Mouse (Mus musculus) hindbrain, embryonic 14.5 days (tissue): ENCODE measurements around the gene Ypel5. TPM values are rescaled to one million over a fixed set of nuclear protein-coding genes. Genes with fewer than 3 reads are reported as not detected.

Experiments used
- ATAC-seq: fragments of 200-750 bp; cut with Nextera tagmentation; 2 replicates; pipeline ENCODE4 v1.8.0; 2017; ENCODE audit warnings: moderate number of reproducible peaks, mild to moderate bottlenecking, moderate TSS enrichment, moderate library complexity; ENCODE audit not compliant: low FRiP score
- DNase-seq: peaks from one replicate; pipeline ENCODE4 v3.0.0-alpha.2; 2015; ENCODE audit warnings: low spot score
- H3K27ac ChIP-seq: fragments of 300-500 bp; sonication (generic); 2 replicates; pipeline ENCODE4 v1.5.1; 2014; ENCODE audit warnings: mild to moderate bottlenecking, moderate library complexity
- H3K27me3 ChIP-seq: fragments of 300-500 bp; sonication (generic); 2 replicates; pipeline ENCODE4 v1.6.1; 2014; ENCODE audit warnings: mild to moderate bottlenecking, low read length, mixed read lengths; ENCODE audit not compliant: control insufficient read depth, insufficient read depth
- H3K36me3 ChIP-seq: fragments of 300-500 bp; sonication (generic); replicated peaks from 2 replicates; pipeline ENCODE4 v1.6.1; 2014; ENCODE audit not compliant: control insufficient read depth, insufficient read depth
- H3K4me1 ChIP-seq: fragments of 300-500 bp; sonication (generic); replicated peaks from 2 replicates; pipeline ENCODE4 v1.6.1; 2014; ENCODE audit warnings: antibody characterized with exemption, low read length, mixed read lengths; ENCODE audit not compliant: control insufficient read depth, insufficient read depth
- H3K4me2 ChIP-seq: fragments of 300-500 bp; sonication (generic); replicated peaks from 2 replicates; pipeline ENCODE4 v1.6.1; 2014; ENCODE audit warnings: mild to moderate bottlenecking, moderate library complexity
- H3K4me3 ChIP-seq: fragments of 300-500 bp; sonication (generic); replicated peaks from 2 replicates; pipeline ENCODE4 v1.5.1; 2014; ENCODE audit warnings: mild to moderate bottlenecking, low read length
- H3K9ac ChIP-seq: fragments of 300-500 bp; sonication (generic); 2 replicates; pipeline ENCODE4 v1.6.1; 2014
- H3K9me3 ChIP-seq: fragments of 300-500 bp; sonication (generic); 2 replicates; pipeline ENCODE4 v1.6.1; 2016; ENCODE audit warnings: low read length; ENCODE audit not compliant: control insufficient read depth
- WGBS: fragments of 180-500 bp; shearing (Covaris S2); extraction: QIAGEN DNeasy Blood & Tissue Kit; methylation state at CpG from one replicate; pipeline ENCODE4 v1.1.7; 2014; 5-methylcytosine and 5-hydroxymethylcytosine counted together
- polyA plus RNA-seq: library from polyadenylated mRNA; unstranded; fragments of >200 nt; fragmentation: Nextera tagmentation; extraction: Ambion mirVana; gene quantifications from 2 replicates; pipeline ENCODE4 v1.2.1, GENCODE M21; 2014

Ypel5 gene
- polyA plus RNA-seq, 1 experiment from 2014 or later = 118 TPM

DNA sequence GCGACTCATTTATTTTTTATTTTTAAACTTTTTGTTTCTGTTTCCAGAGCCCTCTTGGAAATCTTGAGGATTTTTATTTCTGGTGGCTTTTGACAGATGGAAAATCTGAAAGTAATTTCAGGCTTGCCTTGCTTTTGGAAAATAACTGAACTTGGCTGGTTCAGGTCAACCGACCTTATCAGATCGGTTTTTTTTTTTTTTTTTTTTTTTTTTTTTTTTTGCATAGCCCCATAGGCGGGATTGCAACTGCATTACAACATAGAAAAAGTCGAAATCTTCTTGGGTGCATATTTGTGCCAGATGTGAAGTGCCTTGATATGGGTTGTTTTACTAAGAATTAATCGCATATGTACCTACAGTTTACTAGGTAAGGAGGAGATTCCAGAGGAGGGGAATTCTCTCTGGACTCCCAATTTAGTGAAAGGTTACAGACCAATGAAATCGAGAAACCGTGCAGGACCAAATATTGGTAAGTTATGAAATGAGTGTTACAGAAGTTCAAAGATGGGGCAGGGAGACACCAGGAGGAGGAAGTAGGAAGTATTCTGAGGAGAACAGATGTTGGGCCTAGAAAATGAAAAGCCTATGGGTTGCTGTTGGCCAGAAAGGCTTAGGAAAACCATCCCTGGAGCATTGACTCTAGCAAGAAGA lies 1.7 kb downstream of the Ypel5 start:
- H3K9me3 ChIP-seq = no peaks in the 10 kb centered on the region
- 22% methylated on average over 8 of the region's 8 CpGs for WGBS
- no peak for DNase-seq

DNA sequence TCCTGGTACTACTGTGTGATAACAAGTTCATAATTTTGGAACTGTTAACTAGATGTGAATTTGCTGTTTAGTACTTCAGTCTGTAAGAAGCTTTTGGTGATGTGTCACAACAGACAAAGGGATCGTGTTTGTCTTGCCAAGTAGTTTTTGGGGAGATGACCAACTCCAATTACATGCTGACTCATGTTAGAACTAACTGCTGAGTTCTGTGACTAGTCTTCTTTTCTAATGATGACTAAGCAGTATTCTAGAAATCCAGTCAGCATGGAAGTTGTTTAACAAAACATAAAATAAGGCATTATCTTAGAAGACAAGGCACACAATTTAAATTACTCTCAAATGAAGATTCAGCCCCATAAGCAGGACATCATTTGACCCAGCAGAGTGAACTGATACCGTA lies 2.7 kb downstream of the Ypel5 start:
- ATAC-seq (no peak), DNase-seq (no peak)
- no peaks in the 10 kb centered on the region for H3K9me3 ChIP-seq
- H3K9ac ChIP-seq = no peak overlapping the region
- no peak overlapping the region for H3K4me3 ChIP-seq
- H3K4me2 ChIP-seq = no peak overlapping the region
- H3K27ac ChIP-seq = no peak overlapping the region
- H3K27me3 ChIP-seq = no peaks in the 10 kb centered on the region
- H3K4me1 ChIP-seq = peaks cover 16% of the 10 kb centered on the region
- 82% methylated on average over 2 of the region's 2 CpGs for WGBS
- 0 out of 2 replicates have a peak, but pooled peaks cover 3% of the 10 kb centered on the region for H3K36me3 ChIP-seq

More for the DNA sequence above, 1.7 kb downstream of the Ypel5 start:
- H3K4me1 ChIP-seq = peaks cover 16% of the 10 kb centered on the region
- H3K4me2 ChIP-seq = peak overlapping the region; percentile 60
- H3K9ac ChIP-seq = peak overlapping the region; percentile 91
- no peaks in the 10 kb centered on the region for H3K27me3 ChIP-seq
- peak overlapping the region; percentile 88 for H3K4me3 ChIP-seq
- peak overlapping the region; percentile 98 for H3K27ac ChIP-seq
- no peak for ATAC-seq
- 0 out of 2 replicates have a peak, but pooled peaks cover 3% of the 10 kb centered on the region for H3K36me3 ChIP-seq

DNA sequence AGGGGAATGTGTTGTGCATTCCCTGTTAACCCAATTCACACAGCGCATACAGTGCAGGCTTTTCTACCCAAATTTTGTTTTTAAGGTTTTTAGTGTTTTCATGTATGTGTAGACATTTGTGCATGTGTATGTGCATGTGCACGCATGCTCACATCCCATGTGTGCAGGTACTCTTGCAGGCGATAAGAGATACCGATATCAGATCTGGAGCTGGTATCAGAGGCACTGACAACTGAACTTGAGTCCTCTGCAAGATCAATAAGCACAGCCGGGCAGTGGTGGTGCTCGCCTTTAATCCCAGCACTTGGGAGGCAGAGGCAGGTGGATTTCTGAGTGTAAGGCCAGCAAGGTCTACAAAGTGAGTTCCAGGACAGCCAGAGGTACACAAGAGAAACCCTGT lies 8.1 kb downstream of the Ypel5 start:
- H3K27me3 ChIP-seq = no peaks in the 10 kb centered on the region
- 96% methylated on average over 6 of the region's 6 CpGs for WGBS

DNA sequence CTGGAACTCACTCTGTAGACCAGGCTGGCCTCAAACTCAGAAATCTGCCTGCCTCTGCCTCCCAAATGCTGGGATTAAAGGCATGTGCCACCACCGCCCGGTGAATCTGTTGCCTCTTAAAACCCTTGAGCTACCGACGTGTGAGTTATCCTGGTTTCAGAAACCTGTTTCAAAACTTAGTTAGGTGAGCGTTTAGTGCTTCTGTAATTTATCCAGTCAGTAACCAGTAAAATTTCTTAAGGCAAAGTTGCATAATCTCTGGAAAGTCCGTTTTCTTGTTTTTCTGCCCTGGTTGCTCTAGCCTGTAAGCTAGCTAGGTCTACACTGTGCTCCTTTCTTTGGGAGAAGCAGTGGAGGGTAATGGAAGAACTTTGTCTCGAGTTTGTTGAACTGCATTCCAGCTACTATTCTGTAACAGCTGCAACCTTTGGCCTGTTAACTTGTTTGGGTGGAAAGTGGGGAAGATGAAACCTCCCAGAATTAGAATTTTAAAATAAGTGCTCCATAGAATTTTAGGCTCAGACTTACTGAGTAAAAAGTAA lies 8.8 kb downstream of the Ypel5 start:
- H3K27me3 ChIP-seq = no peaks in the 10 kb centered on the region
- H3K4me3 ChIP-seq = no peak overlapping the region
- DNase-seq (no peak), ATAC-seq (no peak)
- no peak overlapping the region for H3K9ac ChIP-seq
- H3K4me2 ChIP-seq = no peak overlapping the region
- no peak overlapping the region for H3K27ac ChIP-seq
- WGBS = 93% methylated on average over 7 of the region's 7 CpGs
- no peaks in the 10 kb centered on the region for H3K4me1 ChIP-seq
- peaks cover 38% of the 10 kb centered on the region for H3K36me3 ChIP-seq
- H3K9me3 ChIP-seq = no peaks in the 10 kb centered on the region

More for the DNA sequence above, 8.1 kb downstream of the Ypel5 start:
- no peak overlapping the region for H3K4me2 ChIP-seq
- H3K9ac ChIP-seq = no peak overlapping the region
- DNase-seq (no peak), ATAC-seq (no peak)
- no peak overlapping the region for H3K27ac ChIP-seq
- no peak overlapping the region for H3K4me3 ChIP-seq
- no peaks in the 10 kb centered on the region for H3K9me3 ChIP-seq
- no peaks in the 10 kb centered on the region; the same call in 1 of the 2 replicates for H3K4me1 ChIP-seq
- peaks cover 31% of the 10 kb centered on the region for H3K36me3 ChIP-seq

DNA sequence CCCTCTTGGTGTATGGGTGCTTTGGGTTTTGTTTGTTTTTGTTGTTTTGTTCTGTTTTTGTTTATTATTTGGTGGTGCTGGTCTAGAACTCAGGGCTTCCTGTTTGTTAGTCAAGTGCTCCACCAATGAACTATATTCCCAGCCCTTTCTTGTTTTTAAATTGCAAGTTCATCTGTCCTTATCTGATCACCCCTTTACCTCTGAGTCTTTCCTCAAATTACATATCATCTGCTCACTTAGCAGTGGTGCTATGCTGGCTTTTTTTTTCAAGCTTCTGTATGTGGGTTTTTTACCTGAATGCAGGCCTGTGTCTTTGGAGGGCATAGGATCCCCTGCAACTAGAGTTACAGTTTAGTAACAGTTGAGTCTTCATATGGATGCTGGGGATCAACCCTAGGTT lies 9.3 kb downstream of the Ypel5 start:
- Histone ChIP-seq H3K9ac (no peak overlapping the region), H3K4me1 (no peaks in the 10 kb centered on the region), H3K27me3 (no peaks in the 10 kb centered on the region), H3K4me2 (no peak overlapping the region), H3K27ac (no peak overlapping the region), H3K36me3 (peaks cover 42% of the 10 kb centered on the region), H3K4me3 (no peak overlapping the region), H3K9me3 (no peaks in the 10 kb centered on the region)
- DNase-seq = no peak
- no peak for ATAC-seq

DNA sequence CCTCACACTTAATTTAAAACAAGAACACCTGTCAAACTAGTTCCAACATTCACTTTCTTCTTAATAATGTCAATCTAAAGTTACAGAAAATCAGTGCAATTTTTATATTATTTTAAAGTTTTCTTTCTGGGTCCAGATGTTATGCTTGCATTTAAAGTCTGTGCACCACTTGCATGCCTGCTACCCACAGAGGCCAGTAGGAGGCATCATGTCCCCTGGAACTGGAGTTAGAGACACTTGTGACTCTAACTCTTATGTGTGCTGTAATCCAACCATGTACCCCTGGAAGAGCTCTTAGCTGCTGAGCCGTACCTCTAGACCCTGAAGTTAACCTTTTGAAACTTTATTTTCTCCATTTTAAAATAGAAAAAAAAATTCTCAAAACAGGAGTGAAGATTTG lies 19.0 kb downstream of the Ypel5 start:
- Histone ChIP-seq H3K36me3 (peaks cover 11% of the 10 kb centered on the region; the same call in 1 of the 2 replicates), H3K9ac (no peak overlapping the region), H3K9me3 (no peaks in the 10 kb centered on the region), H3K4me2 (no peak overlapping the region), H3K27ac (no peak overlapping the region), H3K27me3 (no peaks in the 10 kb centered on the region), H3K4me3 (no peak overlapping the region), H3K4me1 (no peaks in the 10 kb centered on the region)
- 86% methylated on average over 1 of the region's 1 CpGs for WGBS
- DNase-seq = no peak
- no peak for ATAC-seq

DNA sequence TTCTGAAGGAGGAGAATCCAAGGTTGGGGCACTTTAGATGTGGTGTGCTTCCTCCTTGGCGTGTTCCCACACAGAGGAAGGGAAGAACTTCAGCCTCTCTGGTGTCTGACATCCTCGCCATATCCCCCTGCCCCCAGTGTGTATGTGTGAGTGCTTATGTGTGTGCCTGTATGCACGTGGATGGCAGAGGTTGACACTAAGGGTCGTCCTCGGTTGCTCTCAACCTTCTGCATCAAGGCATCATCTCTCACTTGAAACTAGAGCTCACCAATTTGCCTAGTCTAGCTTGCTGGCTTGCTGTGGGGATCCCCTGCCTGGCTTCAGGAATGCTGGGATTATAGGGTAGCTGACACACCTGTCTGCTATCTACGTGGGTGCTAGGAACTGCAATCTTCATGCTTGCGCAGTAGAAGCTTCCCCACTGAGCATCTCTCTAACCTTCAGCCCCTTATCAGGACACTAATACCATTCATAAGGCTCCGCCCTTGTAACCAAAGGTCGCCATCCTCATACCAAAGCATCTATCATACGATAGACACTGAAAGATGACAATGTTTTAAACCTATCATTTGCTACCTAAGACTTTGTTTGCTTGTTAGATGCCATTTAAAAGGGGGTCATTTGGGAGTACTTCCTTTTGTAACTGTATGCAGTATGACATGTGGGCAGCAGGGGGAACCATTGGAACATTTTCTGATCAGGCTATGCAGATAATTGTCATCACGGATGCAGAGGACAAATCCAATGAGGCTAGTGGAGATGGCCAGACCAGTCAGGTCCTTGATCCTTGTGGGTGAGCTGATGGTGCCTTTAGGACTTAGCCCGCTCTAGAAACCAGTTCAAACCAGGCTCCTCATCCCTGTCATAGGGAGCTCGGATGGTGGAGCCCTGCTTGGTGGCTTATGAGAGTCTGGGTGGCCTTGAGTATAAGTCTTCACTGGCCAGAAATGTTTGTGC lies 21.7 kb downstream of the Ypel5 start:
- Histone ChIP-seq H3K27ac (no peak overlapping the region), H3K4me3 (no peak overlapping the region), H3K36me3 (no peaks in the 10 kb centered on the region; the same call in 1 of the 2 replicates), H3K9me3 (no peaks in the 10 kb centered on the region), H3K4me1 (no peaks in the 10 kb centered on the region), H3K9ac (no peak overlapping the region), H3K27me3 (no peaks in the 10 kb centered on the region), H3K4me2 (no peak overlapping the region)
- 63% methylated on average over 13 of the region's 13 CpGs for WGBS
- ATAC-seq (peak; percentile 74; the same call in 1 of the 2 replicates), DNase-seq (peak; percentile 86)

DNA sequence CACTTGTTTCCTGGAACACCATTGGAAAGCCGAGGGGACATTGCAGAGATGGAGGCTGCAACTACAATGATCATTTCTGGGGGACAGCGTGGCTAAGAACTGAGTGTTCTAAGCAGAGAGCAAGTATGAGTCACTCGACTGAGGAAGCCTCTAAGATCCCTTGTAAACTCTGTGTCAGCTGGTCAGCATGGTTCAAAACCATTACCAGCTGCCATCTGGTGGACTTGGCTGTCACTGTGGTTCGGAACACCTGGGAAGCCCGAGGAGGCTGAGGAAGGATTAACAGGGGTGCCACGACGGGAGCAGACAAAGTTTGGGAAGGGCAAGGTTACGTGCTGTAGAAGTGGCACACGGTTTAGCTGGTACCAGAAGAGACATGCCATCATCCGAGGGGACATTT lies 27.0 kb downstream of the Ypel5 start:
- no peaks in the 10 kb centered on the region for H3K27me3 ChIP-seq
- H3K4me3 ChIP-seq = no peak overlapping the region
- ATAC-seq = no peak
- H3K27ac ChIP-seq = no peak overlapping the region
- H3K9ac ChIP-seq = no peak overlapping the region
- H3K9me3 ChIP-seq = no peaks in the 10 kb centered on the region
- 81% methylated on average over 10 of the region's 10 CpGs for WGBS
- no peaks in the 10 kb centered on the region for H3K4me1 ChIP-seq
- no peak for DNase-seq
- no peaks in the 10 kb centered on the region for H3K36me3 ChIP-seq
- H3K4me2 ChIP-seq = no peak overlapping the region

DNA sequence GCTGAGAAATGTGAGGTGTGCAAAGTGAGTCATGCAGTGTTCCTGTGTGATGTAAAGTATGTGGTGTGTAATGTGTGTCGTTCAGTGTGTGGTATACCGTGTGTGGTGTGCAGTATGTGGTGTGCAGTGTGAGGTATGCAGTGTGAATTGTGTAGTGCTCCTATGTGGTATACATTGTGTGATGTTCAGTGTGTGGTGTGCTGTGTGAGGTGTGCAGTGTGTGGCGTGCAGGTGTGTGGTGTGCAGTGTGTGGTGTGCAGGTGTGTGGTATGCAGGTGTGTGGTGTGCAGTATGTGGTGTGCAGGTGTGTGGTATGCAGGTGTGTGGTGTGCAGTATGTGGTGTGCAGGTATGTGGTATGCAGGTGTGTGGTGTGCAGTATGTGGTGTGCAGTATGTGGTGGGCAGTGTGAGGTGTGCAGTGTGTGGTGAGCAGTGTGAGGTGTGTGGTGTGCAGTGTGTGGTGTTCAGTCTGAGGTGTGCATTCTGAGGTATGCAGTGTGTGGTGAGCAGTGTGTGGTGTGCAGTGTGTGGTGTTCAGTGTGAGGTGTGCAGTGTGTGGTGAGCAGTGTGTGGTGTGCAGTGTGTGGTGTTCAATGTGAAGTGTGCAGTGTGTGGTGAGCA lies 30.5 kb downstream of the Ypel5 start:
- ATAC-seq = no peak
- Histone ChIP-seq H3K4me1 (no peaks in the 10 kb centered on the region), H3K9ac (no peak overlapping the region), H3K9me3 (no peaks in the 10 kb centered on the region), H3K4me3 (no peak overlapping the region), H3K27ac (no peak overlapping the region), H3K27me3 (no peaks in the 10 kb centered on the region), H3K4me2 (no peak overlapping the region), H3K36me3 (no peaks in the 10 kb centered on the region)
- DNase-seq = no peak
- 92% methylated on average over 3 of the region's 3 CpGs for WGBS
